Mouse (Mus musculus) heart, postnatal 36 days (tissue): ENCODE results near the gene Mog. TPM values are rescaled to one million over a fixed set of nuclear protein-coding genes. Genes with fewer than 3 reads are reported as not detected.

Source experiments
- total RNA-seq, 2 experiments: library from RNA; stranded (reverse); gene quantifications; 2 replicates each; pipeline ENCODE4 v1.2.3; 2021

The Mog gene
- total RNA-seq, 2 experiments from 2014 or later, result not detected

Other genes with a start within 250 kb of the Mog start
- not detected for gene H2-M10.6, start 211.2 kb downstream of the Mog start, total RNA-seq
- gene Trim26, start 186.3 kb downstream of the Mog start, total RNA-seq, result 10 to 100 TPM; 22.2 to 23.6 TPM
- not detected for gene Trim15, start 156.2 kb downstream of the Mog start, total RNA-seq
- under 1 TPM; 0.41 to 0.64 TPM for gene Trim10, start 153.8 kb downstream of the Mog start, total RNA-seq
- gene Trim40, start 133.3 kb downstream of the Mog start, total RNA-seq, result not detected
- not detected for gene Trim31, start 125.3 kb downstream of the Mog start, total RNA-seq
- gene Rnf39, start 80.5 kb downstream of the Mog start, total RNA-seq, result under 1 TPM; 0.76 to 0.92 TPM
- 10 to 100 TPM; 95.1 to 96.8 TPM for gene Ppp1r11, start 71.7 kb downstream of the Mog start, total RNA-seq
- gene Znrd1, start 64.8 kb downstream of the Mog start, total RNA-seq, result 10 to 100 TPM; 24.1 to 27.6 TPM
- 10 to 100 TPM; 13.3 to 13.5 TPM for gene Znrd1as, start 64.8 kb downstream of the Mog start, total RNA-seq
- gene 2410137M14Rik, start 42.2 kb downstream of the Mog start, total RNA-seq, result not detected
- gene H2-M5, start 33.9 kb downstream of the Mog start, total RNA-seq, result not detected
- 1 to 10 TPM; 1.0 to 1.8 TPM for gene Zfp57, start 22.2 kb downstream of the Mog start, total RNA-seq
- 1 to 10 TPM; 8.6 to 9.4 TPM for gene Gabbr1, start 22.6 kb upstream of the Mog start, total RNA-seq
- gene Olfr90, start 65.1 kb upstream of the Mog start, total RNA-seq, result not detected
- gene Olfr91, start 74.9 kb upstream of the Mog start, total RNA-seq, result not detected
- gene Olfr92, start 96.7 kb upstream of the Mog start, total RNA-seq, result not detected
- not detected for gene Olfr93, start 138.1 kb upstream of the Mog start, total RNA-seq
- gene Ubd, start 170.5 kb upstream of the Mog start, total RNA-seq, result not detected
- not detected for gene Olfr94, start 177.6 kb upstream of the Mog start, total RNA-seq
- not detected for gene Olfr95, start 189.7 kb upstream of the Mog start, total RNA-seq
- not detected for gene Olfr96, start 196.7 kb upstream of the Mog start, total RNA-seq
- gene Olfr97, start 213.9 kb upstream of the Mog start, total RNA-seq, result not detected
- gene Olfr98, start 240.4 kb upstream of the Mog start, total RNA-seq, result not detected
- 1 to 10 TPM; 2.8 to 3.7 TPM for gene H2-M3, start 246.8 kb upstream of the Mog start, total RNA-seq